Mouse (Mus musculus): ENCODE measurements around the gene Drd3.

Gene Drd3

DNA sequence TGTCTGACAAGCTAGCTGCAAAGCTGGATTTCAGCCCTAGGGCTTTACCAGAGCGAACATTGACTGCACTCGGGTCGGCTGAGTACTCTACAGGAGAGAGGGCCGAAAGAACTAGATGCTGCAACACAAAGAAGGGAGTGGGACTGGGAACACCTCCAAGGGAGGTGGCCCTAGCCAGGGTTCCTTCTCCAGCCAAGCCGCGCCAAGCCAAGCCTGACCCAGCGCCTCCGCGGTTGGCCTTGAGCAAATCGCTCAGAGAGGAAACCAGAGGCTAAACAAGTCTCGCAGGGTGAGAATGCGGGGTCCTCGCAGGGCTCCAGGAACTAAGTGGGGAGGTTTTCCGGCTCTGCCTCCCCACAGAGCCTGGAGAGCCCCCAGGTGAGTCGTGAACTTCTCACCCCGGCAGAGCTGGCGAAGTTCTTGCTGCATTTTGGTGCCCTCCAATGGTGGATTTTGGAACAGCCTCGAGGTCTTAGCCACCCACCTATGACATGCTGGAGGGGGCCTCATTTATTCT lies 48.0 kb downstream of the Drd3 start:
- peak; percentile 47 to 69 for DNase-seq (ENCODE audit: low spot score in 2 of 2)

DNA sequence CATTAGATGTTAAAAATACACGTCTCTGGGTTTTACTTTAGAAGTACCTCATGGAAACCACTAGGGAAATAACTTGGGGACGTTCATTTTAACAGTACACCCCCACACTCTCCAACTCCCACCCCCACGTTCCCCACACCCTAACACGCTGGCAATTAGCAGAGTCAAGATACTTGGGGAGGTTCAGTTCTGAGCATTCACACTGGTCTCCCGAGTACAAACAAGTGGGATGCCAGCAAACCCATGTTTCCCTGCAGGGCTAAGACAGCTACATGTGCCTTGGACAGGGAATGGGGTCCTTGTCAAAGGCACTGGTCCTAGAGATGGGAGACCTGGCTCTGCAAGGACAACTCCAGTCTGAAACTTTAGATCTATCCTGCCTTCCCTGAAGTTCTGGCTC lies 48.6 kb downstream of the Drd3 start:
- DNase-seq (ENCODE audit: low spot score in 2 of 2), result no peak

DNA sequence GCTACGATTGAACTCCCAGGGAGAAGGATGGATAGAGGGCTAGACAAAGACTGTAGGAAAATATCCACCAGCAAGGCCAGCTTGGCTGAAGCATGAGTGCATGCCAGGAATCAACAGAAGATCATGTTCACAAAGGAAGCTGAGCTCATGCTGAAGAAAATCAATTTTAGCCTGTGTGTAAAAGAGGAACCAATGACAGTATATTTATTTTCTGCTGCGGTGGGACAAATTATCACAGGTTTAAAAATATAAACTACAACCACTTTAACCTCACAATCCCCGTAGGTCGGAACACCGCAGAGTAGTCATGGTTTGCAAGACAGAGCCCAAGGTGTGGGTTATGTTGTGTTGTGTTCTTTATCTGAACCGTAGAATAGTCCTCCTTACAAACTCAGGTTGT lies 50.5 kb downstream of the Drd3 start:
- no peak for DNase-seq (ENCODE audit: low spot score in 2 of 2)

DNA sequence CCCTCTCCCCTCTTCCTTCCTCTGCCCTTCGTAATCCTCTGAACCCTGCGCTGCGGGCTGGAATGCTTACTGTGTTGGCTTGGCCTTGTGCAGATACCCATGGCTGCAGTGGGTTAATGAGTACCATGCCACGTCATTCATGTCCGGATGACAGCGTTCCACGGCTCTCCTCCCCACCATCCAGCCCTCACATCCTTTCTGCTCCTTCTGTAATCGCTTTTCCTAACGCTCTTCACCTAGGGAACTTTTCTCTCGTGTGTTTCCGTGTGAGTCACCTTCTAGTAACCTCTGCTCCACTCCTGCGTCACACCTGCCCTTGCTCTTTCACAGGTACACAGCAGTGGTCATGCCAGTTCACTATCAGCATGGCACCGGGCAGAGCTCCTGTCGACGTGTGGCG lies 53.2 kb downstream of the Drd3 start:
- DNase-seq (ENCODE audit: low spot score in 2 of 2), result no peak

DNA sequence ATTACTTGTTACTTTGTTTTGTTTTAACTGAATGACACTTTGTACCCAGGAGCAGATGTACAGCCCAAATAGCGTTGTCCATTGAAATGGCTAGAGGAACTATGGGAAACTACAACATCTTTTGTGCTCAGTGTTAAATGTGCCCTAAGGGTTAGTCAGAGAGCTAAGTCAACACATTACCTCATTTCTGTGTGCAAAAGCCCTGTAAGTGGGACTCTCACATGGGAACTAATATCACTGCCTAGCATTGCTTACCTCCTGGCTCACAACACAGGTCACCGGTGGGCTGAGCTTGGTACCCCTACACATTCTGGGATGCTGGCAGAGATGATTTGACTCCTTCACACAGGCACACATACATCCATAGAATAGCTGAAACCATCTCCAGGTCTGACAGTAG lies 55.6 kb downstream of the Drd3 start:
- DNase-seq (ENCODE audit: low spot score in 2 of 2), result no peak

DNA sequence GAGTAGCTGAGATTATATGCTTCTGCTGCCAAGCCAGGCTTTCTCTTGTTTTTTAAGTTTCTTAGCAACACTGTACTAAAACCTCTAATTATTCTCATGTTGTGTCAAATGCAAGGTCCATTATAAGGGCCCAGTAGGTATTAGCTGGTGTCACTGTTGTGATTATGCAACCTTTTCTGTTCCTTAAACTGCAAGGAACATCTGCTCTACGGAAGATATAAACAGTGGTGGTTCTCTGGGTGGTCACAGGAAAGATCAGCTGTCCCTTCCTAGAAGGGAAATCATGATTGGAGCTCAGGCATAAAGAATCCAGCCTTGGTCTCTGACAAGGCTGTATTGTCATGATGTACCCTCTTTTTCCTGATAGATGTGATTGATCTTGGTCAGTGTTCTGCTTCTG lies 57.6 kb downstream of the Drd3 start:
- no peak for DNase-seq (ENCODE audit: low spot score in 2 of 2)

DNA sequence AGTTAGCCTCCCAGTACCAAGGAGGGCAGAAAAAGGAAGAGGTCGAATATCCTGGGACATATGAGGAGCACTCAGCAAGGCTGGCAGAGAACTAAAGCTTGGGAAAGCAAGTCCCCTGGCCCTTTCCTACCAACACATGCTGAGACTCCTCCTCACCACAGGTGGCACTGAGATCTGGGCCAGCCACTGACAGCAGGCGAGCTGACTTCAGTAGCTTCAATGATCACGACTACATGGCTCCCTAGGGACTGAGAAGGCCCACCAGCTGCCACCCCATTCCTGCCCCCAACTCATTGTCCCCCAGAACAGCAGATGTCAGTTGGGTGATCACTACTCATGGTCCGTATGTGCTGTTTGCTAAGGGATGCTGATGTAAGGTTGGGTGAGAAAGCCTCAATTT lies 60.8 kb downstream of the Drd3 start:
- no peak for DNase-seq (ENCODE audit: low spot score in 2 of 2)

DNA sequence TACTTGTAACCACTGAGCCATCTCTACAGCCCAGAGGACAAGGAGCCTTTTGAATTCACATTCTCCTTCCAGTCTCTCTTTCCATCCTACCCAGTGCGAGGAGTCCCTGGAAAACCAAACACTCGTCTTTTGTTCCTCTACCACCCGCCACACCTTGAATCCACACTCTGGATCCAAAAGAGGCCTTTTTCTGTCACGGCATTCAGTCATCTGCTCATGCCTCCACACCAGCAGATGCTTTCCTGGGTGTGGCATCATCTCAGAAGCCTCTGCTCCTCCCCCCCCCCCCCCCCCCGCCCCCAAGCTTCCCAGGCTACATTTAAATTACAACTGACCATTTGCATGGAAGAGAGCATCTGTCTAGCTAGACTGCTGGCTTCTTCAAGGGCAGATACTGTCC lies 62.5 kb downstream of the Drd3 start:
- DNase-seq (ENCODE audit: low spot score in 2 of 2), result no peak

DNA sequence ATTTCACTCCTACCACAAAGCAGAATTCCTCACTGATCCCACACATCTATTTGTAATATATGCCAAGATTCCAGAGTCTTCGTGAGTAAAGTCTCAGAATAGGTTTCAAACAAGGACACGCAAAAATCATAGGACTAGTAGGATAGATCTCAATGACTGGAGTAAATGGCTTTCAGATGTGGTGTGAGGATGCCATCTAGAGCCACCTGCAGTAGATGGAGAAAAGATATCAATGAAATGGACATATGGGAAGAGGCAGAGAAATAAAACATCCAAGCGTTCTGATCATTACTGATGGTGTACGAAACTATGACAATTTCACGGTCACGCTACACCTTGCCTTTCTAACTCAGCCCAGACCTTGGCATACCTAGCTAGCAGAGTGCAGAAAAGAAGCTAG lies 64.6 kb downstream of the Drd3 start:
- DNase-seq (ENCODE audit: low spot score in 2 of 2), result no peak

DNA sequence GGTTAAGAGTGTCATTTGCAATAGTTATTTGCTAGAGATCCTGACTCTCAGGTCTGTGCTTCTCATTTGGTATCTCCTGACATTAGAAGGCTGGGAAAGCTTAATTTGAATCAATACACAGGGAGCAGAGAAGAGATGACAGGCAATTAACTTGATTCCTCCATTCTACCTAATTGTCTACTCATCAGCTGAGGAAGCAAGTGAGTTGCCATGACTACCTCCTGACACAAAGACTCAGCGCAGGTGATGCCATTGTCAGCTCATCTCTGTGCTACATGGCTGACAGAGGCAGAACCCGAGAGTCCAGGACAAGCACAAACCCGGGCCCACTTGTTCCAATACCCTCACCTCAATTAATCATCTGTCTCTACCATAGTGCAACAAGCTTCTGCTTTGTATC lies 73.7 kb downstream of the Drd3 start:
- no peak for DNase-seq (ENCODE audit: low spot score in 2 of 2)

DNA sequence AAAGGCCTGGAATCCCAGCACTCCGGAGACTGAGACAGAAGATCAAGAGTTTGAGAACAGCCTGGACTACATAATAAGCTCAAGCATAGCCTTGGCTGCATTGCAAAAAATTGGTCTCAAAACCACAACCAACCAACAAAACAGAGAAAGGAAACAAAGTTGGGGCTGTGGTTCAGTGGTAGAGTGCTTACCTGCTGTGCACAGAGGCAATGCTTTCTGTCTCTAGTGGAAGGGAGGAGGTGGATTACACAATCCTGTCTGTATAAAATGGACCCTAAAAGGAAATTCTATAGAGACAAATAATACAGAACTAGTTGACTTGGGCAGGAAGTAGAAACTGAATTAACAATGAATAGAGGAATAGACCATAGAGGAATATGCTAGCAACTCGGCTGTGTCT lies 78.1 kb downstream of the Drd3 start:
- DNase-seq (ENCODE audit: low spot score in 2 of 2), result no peak

DNA sequence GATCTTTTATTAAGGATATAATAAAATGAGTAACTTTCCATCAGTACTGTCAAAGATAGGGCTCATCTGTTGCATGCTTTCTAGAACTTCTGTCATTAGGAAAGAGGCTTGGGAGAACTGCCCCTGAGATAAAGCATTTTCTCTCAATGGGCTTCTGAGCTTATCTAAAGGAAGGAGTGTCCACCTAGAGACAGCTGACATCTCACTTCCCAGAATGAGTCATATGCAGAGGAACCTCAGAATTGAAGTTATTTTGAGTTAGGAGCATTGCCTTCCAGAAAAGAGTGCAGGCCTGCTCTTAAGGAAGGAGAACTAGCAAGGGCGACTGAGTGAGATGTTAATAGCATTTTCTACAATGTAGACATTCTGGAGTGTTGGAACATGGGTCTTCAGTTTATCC lies 87.4 kb downstream of the Drd3 start:
- no peak for DNase-seq (ENCODE audit: low spot score in 2 of 2)

DNA sequence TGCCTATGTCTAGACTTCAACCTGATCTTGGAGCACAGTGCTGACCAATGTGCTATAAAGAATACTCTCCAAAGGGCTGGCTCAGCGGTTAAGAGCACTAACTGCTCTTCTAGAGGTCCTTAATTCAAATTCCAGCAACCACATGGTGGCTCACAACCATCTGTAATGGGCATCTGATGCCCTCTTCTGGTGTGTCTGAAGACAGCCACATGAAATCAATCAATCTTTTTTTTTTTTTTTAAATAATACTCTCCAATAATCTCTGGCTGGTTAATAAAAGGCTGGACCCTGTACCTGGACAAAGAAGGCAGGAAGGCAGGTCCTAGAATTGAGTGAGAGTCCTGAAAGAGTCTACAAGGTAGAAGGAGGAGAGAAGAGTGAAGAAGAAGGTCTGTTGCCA lies 96.0 kb downstream of the Drd3 start:
- no peak for DNase-seq (ENCODE audit: low spot score in 2 of 2)

DNA sequence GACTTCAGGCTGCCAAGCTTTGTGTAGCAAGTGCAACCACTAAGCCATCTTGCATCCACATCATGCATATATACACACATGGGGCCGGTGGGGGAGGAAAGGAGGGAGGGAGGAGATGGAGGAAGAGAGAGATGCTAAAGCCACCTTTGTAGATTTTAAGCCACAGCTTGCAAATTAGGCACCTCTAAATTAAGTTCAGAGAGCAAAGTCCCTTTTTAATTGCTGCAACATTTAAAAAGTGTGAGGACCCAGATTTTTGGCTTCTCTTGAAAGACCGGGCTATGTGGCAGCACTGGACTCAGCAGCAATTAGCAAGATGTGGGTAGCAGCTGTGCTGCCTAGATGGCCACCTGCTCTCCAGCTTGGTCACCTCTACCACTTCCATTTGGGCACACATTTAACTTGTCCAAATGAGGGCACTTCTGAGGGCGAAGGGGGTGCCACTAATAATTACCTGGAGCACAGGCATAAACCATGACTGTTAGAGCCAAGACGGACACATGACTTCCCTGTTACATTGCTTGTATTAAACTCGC lies 105.2 kb downstream of the Drd3 start:
- no peak for DNase-seq (ENCODE audit: low spot score in 2 of 2)

DNA sequence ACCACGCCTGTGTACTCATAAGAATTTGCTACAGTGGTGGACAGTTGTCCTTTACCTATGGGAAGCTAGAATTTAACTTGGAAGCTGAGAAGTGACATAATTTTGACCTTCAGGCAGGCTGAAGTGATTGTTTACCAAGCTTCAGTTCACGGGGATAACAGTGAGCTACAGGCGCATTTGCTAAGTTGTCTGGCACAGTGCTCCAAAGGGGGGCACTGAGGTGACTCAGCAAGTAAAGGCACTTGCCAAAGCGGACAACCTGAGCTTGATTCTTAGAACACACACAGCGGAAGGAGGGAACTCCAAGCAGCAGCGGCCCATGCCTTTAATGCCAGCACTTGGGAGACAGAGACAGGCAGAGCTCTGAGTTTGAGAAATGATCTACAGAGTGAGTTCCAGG lies 106.8 kb downstream of the Drd3 start:
- no peak for DNase-seq (ENCODE audit: low spot score in 2 of 2)

DNA sequence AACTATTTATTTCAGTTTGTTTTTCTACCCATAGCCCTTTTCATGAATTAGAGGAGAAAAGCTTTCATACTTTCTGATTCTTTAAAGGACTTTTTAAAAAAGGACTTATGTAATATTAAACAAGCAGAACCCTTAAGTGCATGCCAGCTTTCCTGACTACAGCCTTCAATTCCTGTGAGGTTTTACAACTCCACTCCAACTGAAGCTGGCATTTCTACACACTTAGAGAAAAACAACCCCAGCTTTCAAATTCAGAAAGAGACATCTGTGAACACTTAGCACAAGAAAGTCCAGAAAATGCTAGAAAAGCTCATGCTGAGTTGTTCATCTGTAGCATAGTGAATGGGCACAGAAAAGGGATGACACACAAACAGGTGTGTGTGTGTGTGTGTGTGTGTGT lies 116.0 kb downstream of the Drd3 start:
- no peak for DNase-seq (ENCODE audit: low spot score in 2 of 2)

DNA sequence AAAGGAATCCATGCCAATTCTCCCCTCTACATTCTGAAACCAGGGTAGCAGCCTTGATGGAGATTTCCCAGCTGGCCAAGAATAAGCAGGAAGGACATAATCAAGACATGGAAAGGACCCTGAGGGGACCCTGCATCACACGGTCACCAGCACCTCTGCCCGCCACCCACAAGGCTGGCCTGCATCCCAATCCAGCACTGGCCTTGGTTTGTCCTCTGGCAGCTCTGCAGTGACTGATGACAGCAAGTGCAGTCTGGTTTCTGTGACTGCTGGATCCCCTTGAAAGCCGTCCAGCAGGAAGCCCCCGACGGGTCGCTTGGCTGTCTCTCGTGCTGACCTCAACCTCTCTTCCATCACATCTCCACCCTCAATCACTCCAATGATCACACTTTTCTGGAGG lies 117.6 kb downstream of the Drd3 start:
- no peak for DNase-seq (ENCODE audit: low spot score in 2 of 2)
